Mouse (Mus musculus) brain, embryonic 14.5 days (tissue): Measurements from ENCODE around the gene Erbb3.

Experiments used
- CTCF ChIP-seq: fragments of 200-500 bp; IDR thresholded peaks from 2 replicates; pipeline ENCODE4 v1.5.1; 2012; ENCODE audit warnings: inconsistent platforms, mild to moderate bottlenecking, moderate library complexity, borderline replicate concordance; ENCODE audit not compliant: insufficient read depth, insufficient read length; ENCODE audit errors: extremely low read depth
- POLR2A ChIP-seq: fragments of 200-500 bp; IDR thresholded peaks from 2 replicates; pipeline ENCODE4 v1.6.1; 2012; ENCODE audit warnings: mild to moderate bottlenecking, inconsistent platforms, borderline replicate concordance; ENCODE audit not compliant: poor library complexity, insufficient read depth, insufficient read length, severe bottlenecking; ENCODE audit errors: extremely low read depth

- TF ChIP-seq CTCF (no peak), POLR2A (no peak)
Observed at GRCm38 (mm10) chr10:128622702-128623101, 33.2 kb upstream of the Erbb3 start.
